Mouse (Mus musculus): ENCODE data around the gene Gm49336. TPM values are rescaled to one million over a fixed set of nuclear protein-coding genes. Genes with fewer than 3 reads are reported as not detected.
A peak's percentile ranks its signal among the peaks of the same experiment; 100 is the strongest.

Gene Gm49336
- polyA plus RNA-seq, 1 experiment from 2014 or later, result 44.7 TPM

DNA sequence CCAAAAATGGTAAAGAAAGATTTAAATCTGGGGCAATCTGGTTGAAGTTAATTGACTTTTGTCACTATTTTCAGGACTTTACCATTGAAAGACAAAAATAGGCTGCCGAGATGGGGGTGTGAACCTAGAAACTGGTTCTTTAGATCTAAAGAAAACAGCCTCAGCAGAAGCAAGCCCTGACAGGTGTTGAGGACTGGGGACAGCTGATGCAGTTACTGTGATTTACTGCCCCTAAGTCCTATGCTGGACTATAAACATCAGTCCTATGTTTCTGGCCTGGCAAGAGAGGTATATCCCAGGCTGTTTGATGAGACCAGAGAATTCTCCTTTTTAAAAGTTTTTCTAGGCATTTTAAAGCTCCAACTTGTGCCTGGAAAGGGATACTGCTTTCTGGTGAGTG lies 37.3 kb downstream of the Gm49336 start:
- Histone ChIP-seq H3K4me3 (no peak overlapping the region), H3K4me1 (peaks cover 4% of the 10 kb centered on the region; the same call in 1 of the 2 replicates), H3K9me3 (no peaks in the 10 kb centered on the region), H3K27me3 (ENCODE audit: insufficient read depth, poor library complexity, severe bottlenecking) (no peaks in the 10 kb centered on the region), H3K27ac (no peak overlapping the region), H3K36me3 (peaks cover 13% of the 10 kb centered on the region)
- no peak for DNase-seq (ENCODE audit: low spot score)
- 75% methylated on average over 1 of the region's 1 CpGs for WGBS

GRCm38 (mm10) chr14:60209166-60209565 lies 42.1 kb downstream of the Gm49336 start:
- Histone ChIP-seq H3K4me1 (peaks cover 4% of the 10 kb centered on the region; the same call in 1 of the 2 replicates), H3K9me3 (no peaks in the 10 kb centered on the region), H3K27me3 (ENCODE audit: insufficient read depth, poor library complexity, severe bottlenecking) (no peaks in the 10 kb centered on the region), H3K27ac (no peak overlapping the region), H3K36me3 (no peaks in the 10 kb centered on the region), H3K4me3 (no peak overlapping the region)
- DNase-seq (ENCODE audit: low spot score), result no peak
- 89% methylated on average over 7 of the region's 7 CpGs for WGBS

GRCm38 (mm10) chr14:60204993-60205392 lies 46.3 kb downstream of the Gm49336 start:
- Histone ChIP-seq H3K4me3 (no peak overlapping the region), H3K27me3 (ENCODE audit: insufficient read depth, poor library complexity, severe bottlenecking) (no peaks in the 10 kb centered on the region), H3K27ac (no peak overlapping the region), H3K4me1 (no peaks in the 10 kb centered on the region), H3K9me3 (no peaks in the 10 kb centered on the region), H3K36me3 (no peaks in the 10 kb centered on the region)
- no peak for DNase-seq (ENCODE audit: low spot score)
- 89% methylated on average over 6 of the region's 6 CpGs for WGBS

GRCm38 (mm10) chr14:60196884-60197283 lies 54.4 kb downstream of the Gm49336 start, which contains the start of gene Atp8a2:
TSS of gene Atp8a2 (minus strand) at chr14:60197179.
- Histone ChIP-seq H3K4me1 (no peaks in the 10 kb centered on the region), H3K9me3 (no peaks in the 10 kb centered on the region), H3K27me3 (ENCODE audit: insufficient read depth, poor library complexity, severe bottlenecking) (no peaks in the 10 kb centered on the region), H3K36me3 (no peaks in the 10 kb centered on the region), H3K4me3 (no peak within 1 kb of the TSS), H3K27ac (no peak within 1 kb of the TSS)
- DNase-seq (ENCODE audit: low spot score), result no peak
- 58% methylated on average over 7 of the region's 7 CpGs for WGBS

DNA sequence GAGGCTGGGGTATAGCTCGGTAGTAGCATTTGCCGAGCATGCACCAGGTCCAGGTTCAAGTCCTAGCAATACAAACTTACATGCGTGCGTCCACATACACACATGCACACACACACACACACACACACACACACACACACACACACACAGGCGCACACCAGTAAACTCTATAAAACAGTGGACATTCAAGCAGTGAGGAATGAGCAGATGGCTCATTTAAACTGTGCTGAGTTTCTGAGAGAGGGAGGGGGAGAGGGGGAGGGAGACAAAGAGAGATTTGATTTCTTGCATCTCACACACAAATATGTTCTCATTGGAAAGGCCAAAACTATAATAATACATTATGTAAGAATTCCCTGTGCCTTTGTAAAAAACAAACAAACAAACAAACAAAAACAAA lies 55.3 kb downstream of the Gm49336 start:
- Histone ChIP-seq H3K9me3 (no peaks in the 10 kb centered on the region), H3K27ac (no peak overlapping the region), H3K4me3 (no peak overlapping the region), H3K36me3 (no peaks in the 10 kb centered on the region), H3K4me1 (no peaks in the 10 kb centered on the region), H3K27me3 (ENCODE audit: insufficient read depth, poor library complexity, severe bottlenecking) (no peaks in the 10 kb centered on the region)
- 84% methylated on average over 5 of the region's 5 CpGs for WGBS
- no peak for DNase-seq (ENCODE audit: low spot score)

DNA sequence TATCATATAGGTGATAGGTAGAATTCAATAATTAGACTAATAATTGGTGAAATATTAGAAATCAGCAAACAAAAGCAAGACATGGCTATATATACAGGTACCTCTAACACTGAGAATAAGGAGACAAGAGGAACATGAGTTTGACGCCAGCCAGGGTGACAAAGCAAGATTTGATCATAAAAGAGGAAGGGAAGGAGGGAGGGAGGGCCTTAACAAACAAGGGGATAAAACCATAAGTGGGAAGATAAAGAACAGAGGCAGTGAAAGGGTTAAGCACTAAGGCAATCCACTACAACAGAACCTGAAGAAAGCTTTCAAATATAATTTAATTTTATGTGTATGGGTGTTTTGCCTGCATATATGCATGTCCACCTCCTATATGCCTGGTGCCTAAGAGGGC lies 56.7 kb downstream of the Gm49336 start:
- Histone ChIP-seq H3K4me3 (no peak overlapping the region), H3K27me3 (ENCODE audit: insufficient read depth, poor library complexity, severe bottlenecking) (no peaks in the 10 kb centered on the region), H3K27ac (no peak overlapping the region), H3K36me3 (no peaks in the 10 kb centered on the region), H3K4me1 (peaks cover 2% of the 10 kb centered on the region; the same call in 1 of the 2 replicates), H3K9me3 (no peaks in the 10 kb centered on the region)
- DNase-seq (ENCODE audit: low spot score), result no peak
- WGBS, result 70% methylated on average over 1 of the region's 1 CpGs

- H3K36me3 ChIP-seq, result no peaks in the 10 kb centered on the region
- H3K27me3 ChIP-seq (ENCODE audit: insufficient read depth, poor library complexity, severe bottlenecking), result no peaks in the 10 kb centered on the region
- peak overlapping the region; percentile 64 for H3K27ac ChIP-seq
- H3K4me3 ChIP-seq, result no peak overlapping the region
- WGBS, result 43% methylated on average over 5 of the region's 5 CpGs
- DNase-seq (ENCODE audit: low spot score), result no peak
- H3K9me3 ChIP-seq, result no peaks in the 10 kb centered on the region
- peaks cover 13% of the 10 kb centered on the region; the same call in 1 of the 2 replicates for H3K4me1 ChIP-seq
Observed at GRCm38 (mm10) chr14:60189771-60190170, 61.5 kb downstream of the Gm49336 start.

DNA sequence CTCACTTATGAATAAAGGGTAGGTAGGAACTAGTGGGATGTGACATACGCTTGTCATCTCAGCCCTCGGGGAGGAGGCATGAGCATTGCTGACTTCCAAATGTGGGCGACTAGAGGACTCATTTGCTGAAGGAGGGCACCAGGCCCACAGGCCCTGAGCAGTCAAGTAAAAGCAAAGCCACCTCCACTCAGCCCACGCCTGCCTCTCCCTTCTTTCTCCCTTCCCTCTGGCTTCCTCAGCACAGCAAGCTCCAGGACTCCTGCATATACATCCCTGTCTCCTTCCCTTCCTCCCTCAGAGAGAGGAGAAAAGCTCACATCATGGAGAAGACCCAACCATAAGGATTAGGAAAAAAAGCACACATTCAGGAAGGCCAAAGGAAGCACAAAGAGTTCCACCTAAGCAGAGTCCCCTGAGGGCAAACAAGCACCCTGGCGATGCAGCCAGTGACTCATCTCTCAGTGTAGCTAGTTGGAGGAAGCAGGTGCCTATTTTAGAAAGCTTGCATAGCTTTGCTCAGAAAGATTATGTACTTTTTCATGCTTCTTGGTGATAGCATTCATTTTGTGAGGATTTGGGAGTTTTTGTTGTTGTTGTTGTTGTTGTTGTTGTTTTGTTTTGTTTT lies 63.0 kb downstream of the Gm49336 start:
- WGBS, result 75% methylated on average over 5 of the region's 5 CpGs
- Histone ChIP-seq H3K36me3 (no peaks in the 10 kb centered on the region), H3K9me3 (no peaks in the 10 kb centered on the region), H3K27ac (no peak overlapping the region), H3K4me3 (no peak overlapping the region), H3K4me1 (peaks cover 20% of the 10 kb centered on the region; the same call in 1 of the 2 replicates), H3K27me3 (ENCODE audit: insufficient read depth, poor library complexity, severe bottlenecking) (no peaks in the 10 kb centered on the region)
- no peak for DNase-seq (ENCODE audit: low spot score)

GRCm38 (mm10) chr14:60181306-60181705 lies 70.0 kb downstream of the Gm49336 start:
- DNase-seq (ENCODE audit: low spot score), result no peak
- H3K4me1 ChIP-seq, result peaks cover 32% of the 10 kb centered on the region
- H3K4me3 ChIP-seq, result no peak overlapping the region
- H3K27ac ChIP-seq, result no peak overlapping the region
- no peaks in the 10 kb centered on the region for H3K9me3 ChIP-seq
- H3K27me3 ChIP-seq (ENCODE audit: insufficient read depth, poor library complexity, severe bottlenecking), result peaks cover 3% of the 10 kb centered on the region; the same call in 1 of the 2 replicates
- peaks cover 7% of the 10 kb centered on the region; the same call in 1 of the 2 replicates for H3K36me3 ChIP-seq
- 88% methylated on average over 2 of the region's 2 CpGs for WGBS

GRCm38 (mm10) chr14:60178571-60178955 lies 72.7 kb downstream of the Gm49336 start:
- Histone ChIP-seq H3K36me3 (peaks cover 7% of the 10 kb centered on the region; the same call in 1 of the 2 replicates), H3K27ac (no peak overlapping the region), H3K27me3 (ENCODE audit: insufficient read depth, poor library complexity, severe bottlenecking) (peaks cover 20% of the 10 kb centered on the region), H3K4me1 (peaks cover 41% of the 10 kb centered on the region), H3K4me3 (peak overlapping the region; percentile 91), H3K9me3 (no peaks in the 10 kb centered on the region)
- WGBS, result 10% methylated on average over 2 of the region's 2 CpGs
- DNase-seq (ENCODE audit: low spot score), result no peak

- Histone ChIP-seq H3K4me1 (peaks cover 40% of the 10 kb centered on the region), H3K4me3 (peak overlapping the region; percentile 91), H3K27ac (peak overlapping the region; percentile 94), H3K9me3 (no peaks in the 10 kb centered on the region), H3K36me3 (peaks cover 7% of the 10 kb centered on the region; the same call in 1 of the 2 replicates), H3K27me3 (ENCODE audit: insufficient read depth, poor library complexity, severe bottlenecking) (peaks cover 20% of the 10 kb centered on the region)
- WGBS, result 14% methylated on average over 36 of the region's 37 CpGs
- no peak for DNase-seq (ENCODE audit: low spot score)
Observed at GRCm38 (mm10) chr14:60177614-60178570, 73.4 kb downstream of the Gm49336 start.

- DNase-seq (ENCODE audit: low spot score), result peak; percentile 86
- H3K4me3 ChIP-seq, result peak overlapping the region; percentile 91
- H3K9me3 ChIP-seq, result no peaks in the 10 kb centered on the region
- H3K4me1 ChIP-seq, result peaks cover 48% of the 10 kb centered on the region
- peak overlapping the region; percentile 94 for H3K27ac ChIP-seq
- H3K27me3 ChIP-seq (ENCODE audit: insufficient read depth, poor library complexity, severe bottlenecking), result peaks cover 20% of the 10 kb centered on the region
- H3K36me3 ChIP-seq, result peaks cover 7% of the 10 kb centered on the region; the same call in 1 of the 2 replicates
- WGBS, result 1% methylated on average over 80 of the region's 84 CpGs
Observed at GRCm38 (mm10) chr14:60176891-60177613, 74.3 kb downstream of the Gm49336 start.
